ENCODE assay signal across 16 mouse cellular contexts in genomic region chr4:148517809-148518208, GRCm38 (mm10). TPM values are rescaled to one million over a fixed set of nuclear protein-coding genes. Genes with fewer than 3 reads are reported as not detected.
DNase-seq lines count a peak whose midpoint lies in the region; ATAC-seq and TF ChIP-seq lines count a peak whose summit lies in the region.
"Had no signal": no experiment of that assay in that cellular context is flagged by ENCODE, and none has a peak within 500 bp of the region (broad histone marks: within the 10 kb centered on the region; RNA-seq: fewer than 3 reads in every experiment).

No protein-coding gene starts in this region.

- no peak for ATAC-seq in forebrain, embryonic 12.5 days (ENCODE audit: low FRiP score)
- no peak for ATAC-seq in forebrain, embryonic 11.5 days (replicated peaks; ENCODE audit: low FRiP score)
- no peak for ATAC-seq in hindbrain, embryonic 14.5 days (ENCODE audit: low FRiP score)
- ATAC-seq in midbrain, postnatal 0 days (ENCODE audit: low FRiP score), result no peak

- no peak for DNase-seq in forebrain, embryonic 11.5 days (ENCODE audit: low spot score)
- DNase-seq in kidney, adult 9 months, result peak; percentile 61
- DNase-seq in kidney, postnatal 10 days, result no peak
- no peak for DNase-seq in hindbrain, embryonic 14.5 days (ENCODE audit: low spot score)
- DNase-seq in midbrain, postnatal 0 days (ENCODE audit: low spot score), result peak; percentile 5
- DNase-seq in cerebellum, postnatal 4 days (ENCODE audit: low spot score in 2 of 2), result no peak
- DNase-seq in cerebellum, postnatal 25 days, result no peak
- DNase-seq: adrenal gland, postnatal 25 days; cerebellum, adult 11 months; liver; lung, embryonic 14.5 days; right cerebral cortex, postnatal 14 days had no signal

- peaks cover 16% of the 10 kb centered on the region for H3K4me1 ChIP-seq in forebrain, embryonic 12.5 days
- H3K4me1 ChIP-seq in forebrain, embryonic 11.5 days (replicated peaks; ENCODE audit: control insufficient read depth, insufficient read depth, low read length), result 0 out of 2 replicates have a peak, but pooled peaks cover 3% of the 10 kb centered on the region
- H3K4me1 ChIP-seq in hindbrain, embryonic 14.5 days (replicated peaks; ENCODE audit: control insufficient read depth, insufficient read depth, low read length), result peaks cover 7% of the 10 kb centered on the region; the same call in 1 of the 2 replicates
- no peaks in the 10 kb centered on the region for H3K4me1 ChIP-seq in midbrain, postnatal 0 days (ENCODE audit: insufficient read depth, low read length)

- H3K27ac ChIP-seq in forebrain, embryonic 12.5 days, result peak overlapping the region; percentile 66
- no peak overlapping the region; the same call in 1 of the 2 replicates for H3K27ac ChIP-seq in forebrain, embryonic 11.5 days (ENCODE audit: low read depth, low read length)
- H3K27ac ChIP-seq in hindbrain, embryonic 14.5 days, result peak overlapping the region; percentile 66
- peak overlapping the region; percentile 59 for H3K27ac ChIP-seq in midbrain, postnatal 0 days (ENCODE audit: low read depth, low read length)
- H3K27ac ChIP-seq: neural tube, embryonic 12.5 days had no signal

- H3K9ac ChIP-seq in forebrain, embryonic 12.5 days, result 0 out of 2 replicates have a peak overlapping the region, but pooled peaks have one; percentile 25
- H3K9ac ChIP-seq in forebrain, embryonic 11.5 days (ENCODE audit: low read length), result no peak overlapping the region
- no peak overlapping the region for H3K9ac ChIP-seq in hindbrain, embryonic 14.5 days
- H3K9ac ChIP-seq in midbrain, postnatal 0 days (replicated peaks; ENCODE audit: low read length, poor library complexity, severe bottlenecking), result no peak overlapping the region
- H3K9ac ChIP-seq: lung, embryonic 14.5 days; neural tube, embryonic 12.5 days had no signal

- H3K4me3 ChIP-seq in forebrain, embryonic 12.5 days (replicated peaks), result no peak overlapping the region
- no peak overlapping the region for H3K4me3 ChIP-seq in forebrain, embryonic 11.5 days (ENCODE audit: low read depth, low read length)
- H3K4me3 ChIP-seq in hindbrain, embryonic 14.5 days (replicated peaks; ENCODE audit: low read length), result no peak overlapping the region
- no peak overlapping the region for H3K4me3 ChIP-seq in midbrain, postnatal 0 days (ENCODE audit: low read depth, low read length)
- H3K4me3 ChIP-seq: neural tube, embryonic 12.5 days had no signal

- H3K4me2 ChIP-seq in forebrain, embryonic 12.5 days, result no peak overlapping the region
- H3K4me2 ChIP-seq in forebrain, embryonic 11.5 days (ENCODE audit: low read depth, low read length, severe bottlenecking), result no peak overlapping the region
- no peak overlapping the region for H3K4me2 ChIP-seq in hindbrain, embryonic 14.5 days (replicated peaks)
- H3K4me2 ChIP-seq in midbrain, postnatal 0 days (ENCODE audit: low read depth, low read length, poor library complexity, severe bottlenecking), result no peak overlapping the region
- H3K4me2 ChIP-seq: lung, embryonic 14.5 days; neural tube, embryonic 12.5 days had no signal

- no peaks in the 10 kb centered on the region for H3K9me3 ChIP-seq in forebrain, embryonic 12.5 days
- H3K9me3 ChIP-seq in forebrain, embryonic 11.5 days (ENCODE audit: control insufficient read depth, low read length), result no peaks in the 10 kb centered on the region
- no peaks in the 10 kb centered on the region for H3K9me3 ChIP-seq in hindbrain, embryonic 14.5 days (ENCODE audit: control insufficient read depth, low read length)
- H3K9me3 ChIP-seq in midbrain, postnatal 0 days (ENCODE audit: low read length), result no peaks in the 10 kb centered on the region
- H3K9me3 ChIP-seq: neural tube, embryonic 12.5 days had no signal

- H3K36me3 ChIP-seq in forebrain, embryonic 12.5 days (replicated peaks), result peaks cover 70% of the 10 kb centered on the region
- H3K36me3 ChIP-seq in forebrain, embryonic 11.5 days (ENCODE audit: control insufficient read depth, insufficient read depth, low read length), result peaks cover 2% of the 10 kb centered on the region
- H3K36me3 ChIP-seq in hindbrain, embryonic 14.5 days (replicated peaks; ENCODE audit: control insufficient read depth, insufficient read depth), result peaks cover 81% of the 10 kb centered on the region
- peaks cover 48% of the 10 kb centered on the region for H3K36me3 ChIP-seq in midbrain, postnatal 0 days (ENCODE audit: insufficient read depth, low read length)

- no peak for TF ChIP-seq CTCF in midbrain, postnatal 0 days (IDR thresholded peaks at IDR 0.05)

- no peaks in the 10 kb centered on the region for H3K27me3 ChIP-seq in forebrain, embryonic 12.5 days
- no peaks in the 10 kb centered on the region for H3K27me3 ChIP-seq in forebrain, embryonic 11.5 days (ENCODE audit: control insufficient read depth, insufficient read depth, low read length)
- no peaks in the 10 kb centered on the region for H3K27me3 ChIP-seq in hindbrain, embryonic 14.5 days (ENCODE audit: control insufficient read depth, insufficient read depth, low read length)
- no peaks in the 10 kb centered on the region for H3K27me3 ChIP-seq in midbrain, postnatal 0 days (ENCODE audit: insufficient read depth, low read length)
- H3K27me3 ChIP-seq: neural tube, embryonic 12.5 days had no signal

- 41% methylated on average over 4 of the region's 4 CpGs for WGBS in forebrain, embryonic 12.5 days
- WGBS in forebrain, embryonic 11.5 days, result 38% methylated on average over 4 of the region's 4 CpGs
- 54% methylated on average over 4 of the region's 4 CpGs for WGBS in hindbrain, embryonic 14.5 days
- 33% methylated on average over 4 of the region's 4 CpGs for WGBS in midbrain, postnatal 0 days

RNA-seq across cellular contexts. Expression of gene Angptl7, which starts 17.5 kb away (rescaled TPM):
- polyA plus RNA-seq in forebrain, embryonic 12.5 days (2016; fragmentation: Nextera tagmentation; extraction: Ambion mirVana), result 0.29 and 0.51 TPM in 2 replicates
- 0.20 and 0.47 TPM in 2 replicates for polyA plus RNA-seq in forebrain, embryonic 11.5 days (2014; fragmentation: Nextera tagmentation; extraction: Ambion mirVana)
- polyA plus RNA-seq in hindbrain, embryonic 14.5 days (2014; fragmentation: Nextera tagmentation; extraction: Ambion mirVana), result 0.31 and 0.50 TPM in 2 replicates
- total RNA-seq in midbrain, postnatal 0 days (2014; rRNA removed), result 0.09 and 0.11 TPM in 2 replicates
- polyA plus RNA-seq in midbrain, postnatal 0 days (2015; fragmentation: Nextera tagmentation; extraction: Ambion mirVana), result 0.25 and 0.36 TPM in 2 replicates
- total RNA-seq: hematopoietic stem cell, adult 5-6 weeks; megakaryocyte progenitor cell, adult 5-6 weeks had no signal

RNA-seq across cellular contexts. Expression of gene Exosc10, which starts 40.4 kb away (rescaled TPM):
- 102 and 105 TPM in 2 replicates for polyA plus RNA-seq in forebrain, embryonic 12.5 days (2016; fragmentation: Nextera tagmentation; extraction: Ambion mirVana)
- 99.1 and 108 TPM in 2 replicates for polyA plus RNA-seq in forebrain, embryonic 11.5 days (2014; fragmentation: Nextera tagmentation; extraction: Ambion mirVana)
- 85.9 and 98.4 TPM in 2 replicates for polyA plus RNA-seq in hindbrain, embryonic 14.5 days (2014; fragmentation: Nextera tagmentation; extraction: Ambion mirVana)
- 70.8 and 73.3 TPM in 2 replicates for total RNA-seq in midbrain, postnatal 0 days (2014; rRNA removed)
- polyA plus RNA-seq in midbrain, postnatal 0 days (2015; fragmentation: Nextera tagmentation; extraction: Ambion mirVana), result 77.1 and 78.8 TPM in 2 replicates

Comparison
In these comparisons a context has a peak if more than half of its experiments do, and no peak if none do; other contexts are left out.
1. DNase-seq: peak in kidney, adult 9 months (single experiment) and midbrain, postnatal 0 days (single experiment); none in forebrain, embryonic 11.5 days (single experiment), kidney, postnatal 10 days (single experiment), hindbrain, embryonic 14.5 days (single experiment), cerebellum, postnatal 4 days (0 of 2) and cerebellum, postnatal 25 days (0 of 2).